22 mouse cellular contexts compared by ENCODE assay signal in the genomic region with DNA sequence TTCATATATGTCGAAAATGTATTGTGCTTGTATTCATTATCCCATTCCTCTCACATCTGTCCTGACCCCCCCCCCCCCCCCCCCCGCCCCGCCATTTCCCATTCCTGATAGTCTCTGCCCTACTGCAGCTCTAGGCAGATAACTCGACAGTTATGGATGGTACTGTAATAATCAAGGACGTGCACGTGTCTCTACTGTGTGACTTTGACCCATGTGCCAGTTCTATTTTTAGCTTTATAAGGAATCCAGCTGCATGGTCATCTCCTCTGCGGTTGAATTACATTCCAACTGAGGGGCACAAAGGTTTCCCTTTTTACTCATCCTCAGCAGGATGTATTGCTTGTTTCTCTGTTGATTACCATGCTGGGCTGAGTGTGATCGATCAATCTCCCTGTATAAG. TPM values are rescaled to one million over a fixed set of nuclear protein-coding genes. Genes with fewer than 3 reads are reported as not detected.
A peak's percentile ranks its signal among the peaks of the same experiment; 100 is the strongest.
DNase-seq lines count a peak whose midpoint lies in the region; ATAC-seq lines count a peak whose summit lies in the region.
"Had no signal": no experiment of that assay in that cellular context is flagged by ENCODE, and none has a peak within 500 bp of the region (broad histone marks: within the 10 kb centered on the region; RNA-seq: fewer than 3 reads in every experiment).

No protein-coding gene starts in this region.

- H3K4me3 ChIP-seq in hindbrain, embryonic 10.5 days, result no peak overlapping the region
- H3K4me3 ChIP-seq in hindbrain, embryonic 13.5 days, result no peak overlapping the region
- H3K4me3 ChIP-seq in liver, embryonic 12.5 days, result no peak overlapping the region
- no peak overlapping the region for H3K4me3 ChIP-seq in liver, embryonic 11.5 days (ENCODE audit: low read depth, low read length)
- H3K4me3 ChIP-seq: erythroblast, embryonic 14.5 days; forebrain, embryonic 15.5 days; hindbrain, embryonic 15.5 days; left cerebral cortex, adult 2 months; limb, embryonic 13.5 days; stomach, embryonic 15.5 days had no signal

- no peaks in the 10 kb centered on the region for H3K27me3 ChIP-seq in hindbrain, embryonic 10.5 days (ENCODE audit: insufficient read depth, poor library complexity, severe bottlenecking)
- no peaks in the 10 kb centered on the region for H3K27me3 ChIP-seq in hindbrain, embryonic 13.5 days
- H3K27me3 ChIP-seq in liver, embryonic 12.5 days (replicated peaks), result no peaks in the 10 kb centered on the region
- no peaks in the 10 kb centered on the region for H3K27me3 ChIP-seq in liver, embryonic 11.5 days (replicated peaks; ENCODE audit: control insufficient read depth, insufficient read depth, low read length)
- H3K27me3 ChIP-seq: CH12.LX; forebrain, embryonic 15.5 days; hindbrain, embryonic 15.5 days; limb, embryonic 13.5 days; stomach, embryonic 15.5 days had no signal

- WGBS in hindbrain, embryonic 10.5 days, result 56% methylated on average over 8 of the region's 8 CpGs
- 47% methylated on average over 8 of the region's 8 CpGs for WGBS in hindbrain, embryonic 13.5 days
- 39% methylated on average over 7 of the region's 8 CpGs for WGBS in liver, embryonic 12.5 days (ENCODE audit: insufficient replicate concordance)
- WGBS in liver, embryonic 11.5 days, result 49% methylated on average over 7 of the region's 8 CpGs

- no peaks in the 10 kb centered on the region for H3K36me3 ChIP-seq in hindbrain, embryonic 10.5 days
- no peaks in the 10 kb centered on the region for H3K36me3 ChIP-seq in hindbrain, embryonic 13.5 days
- no peaks in the 10 kb centered on the region for H3K36me3 ChIP-seq in liver, embryonic 12.5 days
- H3K36me3 ChIP-seq in liver, embryonic 11.5 days (ENCODE audit: control insufficient read depth, insufficient read depth, low read length), result no peaks in the 10 kb centered on the region
- H3K36me3 ChIP-seq: forebrain, embryonic 15.5 days; hindbrain, embryonic 15.5 days; limb, embryonic 13.5 days; stomach, embryonic 15.5 days had no signal

- no peaks in the 10 kb centered on the region for H3K9me3 ChIP-seq in hindbrain, embryonic 10.5 days
- no peaks in the 10 kb centered on the region for H3K9me3 ChIP-seq in hindbrain, embryonic 13.5 days
- H3K9me3 ChIP-seq in liver, embryonic 12.5 days (replicated peaks), result no peaks in the 10 kb centered on the region
- H3K9me3 ChIP-seq in liver, embryonic 11.5 days (ENCODE audit: control insufficient read depth, low read length), result no peaks in the 10 kb centered on the region
- H3K9me3 ChIP-seq: forebrain, embryonic 15.5 days; hindbrain, embryonic 15.5 days; limb, embryonic 13.5 days; stomach, embryonic 15.5 days had no signal

- peak; percentile 27 for DNase-seq in adrenal gland, adult 8-10 months
- no peak for DNase-seq in adrenal gland, adult 18-20 months (ENCODE audit: low spot score in 2 of 2)
- DNase-seq in hindbrain, embryonic 10.5 days (ENCODE audit: low spot score), result no peak
- no peak for DNase-seq in liver, embryonic 11.5 days (ENCODE audit: low spot score)
- DNase-seq in heart, postnatal 4 days, result peak; percentile 7
- no peak for DNase-seq in spleen, postnatal 36 days (ENCODE audit: low spot score in 2 of 2)
- DNase-seq: cerebellum, adult 11 months; cerebellum, postnatal 14 days; gastrocnemius, postnatal 36 days; kidney, postnatal 14 days; lung, postnatal 36 days; spleen, adult 18-20 months; thymus, adult 2 months had no signal

- no peak for ATAC-seq in hindbrain, embryonic 13.5 days (ENCODE audit: low FRiP score)
- ATAC-seq in liver, embryonic 12.5 days, result peak; percentile 64
- ATAC-seq in liver, embryonic 11.5 days (replicated peaks; ENCODE audit: low FRiP score), result no peak; the same call in 1 of the 2 replicates
- ATAC-seq: forebrain, embryonic 15.5 days had no signal

- peak overlapping the region; percentile 56; the same call in 1 of the 2 replicates for H3K27ac ChIP-seq in hindbrain, embryonic 10.5 days
- no peak overlapping the region for H3K27ac ChIP-seq in hindbrain, embryonic 13.5 days
- no peak overlapping the region for H3K27ac ChIP-seq in liver, embryonic 12.5 days
- H3K27ac ChIP-seq in liver, embryonic 11.5 days (ENCODE audit: low read depth, low read length), result no peak overlapping the region
- H3K27ac ChIP-seq: forebrain, embryonic 15.5 days; hindbrain, embryonic 15.5 days; left cerebral cortex, adult 2 months; limb, embryonic 13.5 days; stomach, embryonic 15.5 days had no signal

- no peak overlapping the region for H3K4me2 ChIP-seq in hindbrain, embryonic 13.5 days
- no peak overlapping the region for H3K4me2 ChIP-seq in liver, embryonic 12.5 days
- H3K4me2 ChIP-seq in liver, embryonic 11.5 days, result no peak overlapping the region
- H3K4me2 ChIP-seq: forebrain, embryonic 15.5 days; hindbrain, embryonic 15.5 days; limb, embryonic 13.5 days; stomach, embryonic 15.5 days had no signal

- peaks cover 33% of the 10 kb centered on the region for H3K4me1 ChIP-seq in hindbrain, embryonic 10.5 days (replicated peaks)
- no peaks in the 10 kb centered on the region for H3K4me1 ChIP-seq in hindbrain, embryonic 13.5 days (replicated peaks)
- no peaks in the 10 kb centered on the region for H3K4me1 ChIP-seq in liver, embryonic 12.5 days
- no peaks in the 10 kb centered on the region; the same call in 1 of the 2 replicates for H3K4me1 ChIP-seq in liver, embryonic 11.5 days (replicated peaks; ENCODE audit: control insufficient read depth, insufficient read depth, low read length)
- H3K4me1 ChIP-seq: forebrain, embryonic 15.5 days; hindbrain, embryonic 15.5 days; limb, embryonic 13.5 days; stomach, embryonic 15.5 days had no signal

- H3K9ac ChIP-seq in hindbrain, embryonic 13.5 days, result no peak overlapping the region
- H3K9ac ChIP-seq in liver, embryonic 12.5 days, result no peak overlapping the region
- no peak overlapping the region for H3K9ac ChIP-seq in liver, embryonic 11.5 days (ENCODE audit: low read depth, low read length)
- H3K9ac ChIP-seq: forebrain, embryonic 15.5 days; hindbrain, embryonic 15.5 days; limb, embryonic 13.5 days; stomach, embryonic 15.5 days had no signal

RNA-seq across cellular contexts. Expression of a gene that starts 39.3 kb away (rescaled TPM):
- total RNA-seq in adrenal gland, adult 8-10 months (2022), result 10 to 100 TPM; 17.9 to 28.5 (median 21.7) TPM
- total RNA-seq in adrenal gland, adult 18-20 months (2021), result 10 to 100 TPM; 10.9 to 13.8 TPM
- 17.3 and 19.9 TPM in 2 replicates for polyA plus RNA-seq in hindbrain, embryonic 10.5 days (2016; fragmentation: Nextera tagmentation; extraction: Ambion mirVana)
- polyA plus RNA-seq in hindbrain, embryonic 13.5 days (2015; fragmentation: Nextera tagmentation; extraction: Ambion mirVana), result 8.4 and 9.0 TPM in 2 replicates
- 4.7 and 5.5 TPM in 2 replicates for polyA plus RNA-seq in liver, embryonic 12.5 days (2016; fragmentation: Nextera tagmentation; extraction: Ambion mirVana)
- polyA plus RNA-seq in liver, embryonic 11.5 days (2014; fragmentation: Nextera tagmentation; extraction: Ambion mirVana), result 8.5 and 10.2 TPM in 2 replicates
- total RNA-seq in heart, postnatal 4 days (2021), result 10 to 100 TPM; 13.4 to 13.8 TPM
- total RNA-seq: CH12.LX had no signal
- polyA plus RNA-seq: erythroblast, embryonic 14.5 days had no signal

Comparison
In these comparisons a context has a peak if more than half of its experiments do, and no peak if none do; other contexts are left out.
1. DNase-seq: peak in adrenal gland, adult 8-10 months (single experiment) and heart, postnatal 4 days (single experiment); none in adrenal gland, adult 18-20 months (0 of 2), hindbrain, embryonic 10.5 days (single experiment), liver, embryonic 11.5 days (single experiment) and spleen, postnatal 36 days (0 of 2).